ENCODE assay signal across 25 mouse cellular contexts in the genomic region with DNA sequence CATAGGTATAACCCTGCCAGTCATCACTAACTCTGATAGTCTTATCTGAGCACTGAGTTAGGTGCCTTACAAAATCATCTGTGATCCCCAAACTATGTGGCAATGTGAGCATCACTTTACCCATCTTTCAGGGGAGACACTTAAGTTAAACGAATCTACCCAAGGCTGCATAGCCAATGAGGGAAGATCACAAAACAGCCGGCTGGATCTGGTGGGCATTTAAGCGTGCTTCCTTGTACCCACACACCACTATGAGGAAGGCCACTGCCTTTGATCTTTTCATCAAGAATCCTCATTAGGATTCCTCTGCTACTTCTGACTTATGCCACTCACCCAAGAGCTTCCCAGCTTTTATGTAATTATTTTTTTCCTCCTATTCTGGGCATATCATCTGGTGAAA.
"Had no signal": no experiment of that assay in that cellular context is flagged by ENCODE, and none has a peak within 500 bp of the region (broad histone marks: within the 10 kb centered on the region; RNA-seq: fewer than 3 reads in every experiment).

No protein-coding gene starts in this region.

- H3K4me2 ChIP-seq: heart, embryonic 11.5 days; heart, embryonic 13.5 days; heart, embryonic 15.5 days; hindbrain, embryonic 13.5 days; hindbrain, embryonic 15.5 days; kidney, embryonic 15.5 days; limb, embryonic 13.5 days; limb, embryonic 15.5 days had no signal

- H3K9ac ChIP-seq: heart, embryonic 13.5 days; heart, embryonic 15.5 days; hindbrain, embryonic 13.5 days; hindbrain, embryonic 15.5 days; kidney, embryonic 15.5 days; limb, embryonic 13.5 days; limb, embryonic 15.5 days had no signal

- DNase-seq: gastrocnemius, postnatal 14 days; gastrocnemius, postnatal 36 days; heart, adult 11 months; heart, adult 2 months; heart, postnatal 14 days; heart, postnatal 36 days; kidney, adult 11 months; kidney, adult 2 months; kidney, adult 9 months; kidney, postnatal 14 days; kidney, postnatal 36 days; layer of hippocampus, adult 9-11 months; layer of hippocampus, postnatal 36 days; left cerebral cortex, postnatal 4 days had no signal

- H3K4me1 ChIP-seq: heart, embryonic 13.5 days; heart, embryonic 15.5 days; hindbrain, embryonic 13.5 days; hindbrain, embryonic 15.5 days; kidney, embryonic 15.5 days; limb, embryonic 13.5 days; limb, embryonic 15.5 days had no signal

- H3K9me3 ChIP-seq: heart, embryonic 13.5 days; heart, embryonic 15.5 days; hindbrain, embryonic 13.5 days; hindbrain, embryonic 15.5 days; kidney, embryonic 15.5 days; limb, embryonic 13.5 days; limb, embryonic 15.5 days had no signal

- H3K27me3 ChIP-seq: heart, embryonic 13.5 days; heart, embryonic 15.5 days; hindbrain, embryonic 13.5 days; hindbrain, embryonic 15.5 days; kidney, embryonic 15.5 days; limb, embryonic 13.5 days; limb, embryonic 15.5 days had no signal

- H3K27ac ChIP-seq: heart, adult 2 months; heart, embryonic 13.5 days; heart, embryonic 15.5 days; hindbrain, embryonic 13.5 days; hindbrain, embryonic 15.5 days; hindbrain, postnatal 0 days; kidney, embryonic 15.5 days; kidney, postnatal 0 days; limb, embryonic 13.5 days; limb, embryonic 15.5 days had no signal

- H3K36me3 ChIP-seq: heart, embryonic 13.5 days; heart, embryonic 15.5 days; hindbrain, embryonic 13.5 days; hindbrain, embryonic 15.5 days; kidney, embryonic 15.5 days; limb, embryonic 13.5 days; limb, embryonic 15.5 days had no signal

- ATAC-seq: hindbrain, postnatal 0 days; intestine, embryonic 16.5 days had no signal

- H3K4me3 ChIP-seq: heart, adult 2 months; heart, embryonic 13.5 days; heart, embryonic 15.5 days; hindbrain, embryonic 13.5 days; hindbrain, embryonic 15.5 days; kidney, embryonic 15.5 days; limb, embryonic 13.5 days; limb, embryonic 15.5 days had no signal
